Mouse (Mus musculus) hindbrain, embryonic 11.5 days (tissue): ENCODE results near the gene Gmpr. TPM values are rescaled to one million over a fixed set of nuclear protein-coding genes. Genes with fewer than 3 reads are reported as not detected.

Experiments
- ATAC-seq: fragments of 200-750 bp; cut with Nextera tagmentation; 2 replicates; pipeline ENCODE4 v1.8.0; 2017; ENCODE audit warnings: mild to moderate bottlenecking, moderate TSS enrichment, moderate library complexity; ENCODE audit not compliant: low FRiP score
- DNase-seq: peaks from one replicate; pipeline ENCODE4 v3.0.0-alpha.2; 2015; ENCODE audit warnings: low spot score
- H3K27ac ChIP-seq: fragments of 300-500 bp; sonication (generic); 2 replicates; pipeline ENCODE4 v1.5.1; 2014; ENCODE audit warnings: mild to moderate bottlenecking, low read depth, low read length
- H3K27me3 ChIP-seq: fragments of 300-500 bp; sonication (generic); 2 replicates; pipeline ENCODE4 v1.6.1; 2014; ENCODE audit warnings: mild to moderate bottlenecking, low read length, moderate library complexity, mixed read lengths; ENCODE audit not compliant: control insufficient read depth, insufficient read depth
- H3K36me3 ChIP-seq: fragments of 300-500 bp; sonication (generic); 2 replicates; pipeline ENCODE4 v1.6.1; 2014; ENCODE audit warnings: mild to moderate bottlenecking, low read length, moderate library complexity, mixed read lengths; ENCODE audit not compliant: control insufficient read depth, insufficient read depth
- H3K4me1 ChIP-seq: fragments of 300-500 bp; sonication (generic); replicated peaks from 2 replicates; pipeline ENCODE4 v1.6.1; 2014; ENCODE audit warnings: low read length, mixed read lengths; ENCODE audit not compliant: control insufficient read depth, insufficient read depth
- H3K4me2 ChIP-seq: fragments of 300-500 bp; sonication (generic); replicated peaks from 2 replicates; pipeline ENCODE4 v1.6.1; 2014; ENCODE audit warnings: mild to moderate bottlenecking, low read depth, low read length
- H3K4me3 ChIP-seq: fragments of 300-500 bp; sonication (generic); 2 replicates; pipeline ENCODE4 v1.5.1; 2014; ENCODE audit warnings: low read depth, low read length
- H3K9ac ChIP-seq: fragments of 300-500 bp; sonication (generic); 2 replicates; pipeline ENCODE4 v1.6.1; 2014; ENCODE audit warnings: low read depth, low read length
- H3K9me3 ChIP-seq: fragments of 300-500 bp; sonication (generic); 2 replicates; pipeline ENCODE4 v1.6.1; 2016; ENCODE audit warnings: low read length; ENCODE audit not compliant: control insufficient read depth
- WGBS: fragments of 180-500 bp; shearing (Covaris S2); extraction: QIAGEN DNeasy Blood & Tissue Kit; methylation state at CpG from one replicate; pipeline ENCODE4 v1.1.7; 2014; 5-methylcytosine and 5-hydroxymethylcytosine counted together
- polyA plus RNA-seq: library from polyadenylated mRNA; unstranded; fragments of >200 nt; fragmentation: Nextera tagmentation; extraction: Ambion mirVana; gene quantifications from 2 replicates; pipeline ENCODE4 v1.2.1, GENCODE M21; 2014

Gmpr gene
- polyA plus RNA-seq, 1 experiment from 2014 or later = 26.8 TPM

DNA sequence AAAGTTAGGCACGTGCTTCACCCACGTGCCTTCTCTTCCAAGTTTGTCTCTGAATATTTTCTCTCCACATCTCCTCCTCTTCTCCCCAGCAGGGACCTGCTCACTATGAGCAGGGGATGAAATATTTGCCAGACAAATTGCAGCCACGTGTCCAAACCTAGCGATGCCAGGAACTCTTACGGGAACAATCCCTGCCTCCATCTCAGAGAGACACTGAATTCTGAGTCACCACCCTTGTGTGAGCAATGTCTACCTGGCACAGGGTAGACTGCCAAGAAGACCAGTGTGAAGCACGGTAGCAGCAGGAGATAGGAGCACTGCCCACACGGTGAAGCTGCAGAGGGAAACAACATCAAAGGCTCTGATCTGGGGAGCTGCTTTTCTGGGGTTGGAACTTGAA is 62.7 kb downstream of the Gmpr start:
- H3K9ac ChIP-seq = no peak overlapping the region
- ATAC-seq = no peak
- H3K4me1 ChIP-seq = no peaks in the 10 kb centered on the region
- no peak overlapping the region for H3K4me3 ChIP-seq
- no peaks in the 10 kb centered on the region for H3K36me3 ChIP-seq
- 74% methylated on average over 7 of the region's 7 CpGs for WGBS
- DNase-seq = no peak
- H3K27ac ChIP-seq = no peak overlapping the region
- H3K4me2 ChIP-seq = no peak overlapping the region
- no peaks in the 10 kb centered on the region for H3K9me3 ChIP-seq
- H3K27me3 ChIP-seq = no peaks in the 10 kb centered on the region

DNA sequence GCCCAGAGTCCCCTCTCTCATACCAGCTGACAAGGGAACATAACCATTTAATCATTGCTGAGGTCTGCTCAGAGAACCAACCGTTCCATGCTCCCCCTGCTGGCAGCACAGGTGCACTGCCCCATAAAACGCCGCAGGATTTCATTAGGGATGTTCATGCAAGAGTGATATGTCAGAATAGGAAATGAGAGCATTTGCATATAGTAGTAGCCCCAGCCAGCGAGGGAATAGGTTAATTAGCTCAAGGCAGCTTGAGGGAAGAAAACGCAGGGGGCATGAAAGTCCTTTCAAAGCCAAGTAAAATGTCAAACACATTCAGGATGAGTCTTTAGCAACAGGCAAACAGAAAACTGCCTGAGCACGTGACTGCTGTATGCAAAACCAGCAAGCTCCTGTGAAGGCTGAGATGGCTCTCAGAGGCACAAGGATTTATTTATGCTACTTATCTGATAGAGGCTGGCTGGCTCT is 64.6 kb downstream of the Gmpr start:
- Histone ChIP-seq H3K4me2 (no peak overlapping the region), H3K4me3 (no peak overlapping the region)
- ATAC-seq = peak; percentile 43

DNA sequence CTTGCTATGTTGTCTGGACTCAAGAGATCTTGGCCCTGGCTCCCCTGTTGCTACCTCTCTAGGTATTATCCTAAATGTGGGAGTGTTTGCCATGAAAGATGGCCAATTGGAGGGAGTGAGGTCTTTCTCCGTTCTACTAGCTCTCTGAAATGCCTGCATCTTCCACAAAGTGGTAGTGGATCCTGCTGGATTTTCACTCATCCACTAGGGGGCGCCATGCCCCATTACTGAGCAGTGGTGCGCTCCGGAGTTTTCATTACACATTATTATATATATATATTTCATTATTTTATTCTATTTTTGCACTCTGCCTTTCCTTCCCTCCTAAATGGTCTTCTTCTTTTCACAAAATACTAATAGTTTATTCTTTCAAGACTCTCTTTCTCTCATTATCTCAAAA is 65.5 kb downstream of the Gmpr start:
- Histone ChIP-seq H3K36me3 (no peaks in the 10 kb centered on the region), H3K27me3 (no peaks in the 10 kb centered on the region), H3K4me1 (no peaks in the 10 kb centered on the region), H3K4me2 (no peak overlapping the region), H3K27ac (no peak overlapping the region), H3K4me3 (no peak overlapping the region), H3K9me3 (no peaks in the 10 kb centered on the region), H3K9ac (no peak overlapping the region)
- DNase-seq (peak; percentile 76), ATAC-seq (no peak)
- WGBS = 44% methylated on average over 4 of the region's 4 CpGs

More for the DNA sequence above, 64.6 kb downstream of the Gmpr start:
- H3K9ac ChIP-seq = no peak overlapping the region
- WGBS = 3% methylated on average over 6 of the region's 6 CpGs
- H3K4me1 ChIP-seq = no peaks in the 10 kb centered on the region
- DNase-seq = peak; percentile 92
- H3K27me3 ChIP-seq = no peaks in the 10 kb centered on the region
- H3K9me3 ChIP-seq = no peaks in the 10 kb centered on the region
- no peak overlapping the region for H3K27ac ChIP-seq
- no peaks in the 10 kb centered on the region for H3K36me3 ChIP-seq

DNA sequence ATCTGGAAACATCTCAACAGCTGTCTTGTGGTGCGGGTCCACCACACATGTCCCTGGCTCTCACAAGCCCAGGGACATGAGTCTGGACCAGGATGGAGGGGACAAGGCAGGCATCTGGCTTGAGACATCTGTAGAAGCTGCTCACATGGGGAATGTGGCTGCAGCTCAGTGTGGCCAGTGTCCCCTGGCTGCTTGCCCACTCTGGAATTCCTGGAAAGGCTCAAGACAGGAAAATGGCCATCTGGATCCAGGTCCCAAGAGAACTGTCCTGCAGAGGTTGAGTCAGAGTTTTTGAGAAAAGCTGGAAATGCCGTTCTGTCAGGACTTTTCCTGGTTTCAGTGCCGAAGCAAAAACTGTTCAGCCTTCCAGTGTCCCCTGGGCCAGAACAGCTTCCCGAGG is 68.9 kb downstream of the Gmpr start:
- DNase-seq (no peak), ATAC-seq (no peak)
- H3K4me3 ChIP-seq = no peak overlapping the region
- H3K27ac ChIP-seq = peak overlapping the region; percentile 47; the same call in 1 of the 2 replicates
- H3K27me3 ChIP-seq = no peaks in the 10 kb centered on the region
- no peaks in the 10 kb centered on the region for H3K36me3 ChIP-seq
- H3K9me3 ChIP-seq = no peaks in the 10 kb centered on the region
- 79% methylated on average over 4 of the region's 4 CpGs for WGBS
- no peak overlapping the region for H3K9ac ChIP-seq
- H3K4me2 ChIP-seq = no peak overlapping the region
- no peaks in the 10 kb centered on the region for H3K4me1 ChIP-seq

DNA sequence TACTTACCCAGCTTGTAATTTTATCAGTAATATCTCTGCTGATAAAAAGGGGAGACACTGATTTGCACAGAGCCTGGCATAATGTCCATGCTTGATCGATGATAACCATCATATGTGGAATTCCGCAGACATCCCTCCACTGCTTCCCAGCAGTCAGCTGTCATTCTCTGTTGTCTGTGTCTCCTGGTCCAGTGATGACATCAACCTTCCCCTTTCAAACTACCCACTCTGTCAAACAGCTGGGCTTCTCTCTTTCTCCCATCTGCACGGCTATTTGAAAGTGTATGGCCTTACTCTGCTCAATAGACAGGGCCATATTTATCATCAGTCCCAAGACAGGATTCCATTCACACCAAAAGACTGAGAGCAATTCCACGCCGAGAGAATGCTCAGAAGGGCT is 70.1 kb downstream of the Gmpr start:
- H3K4me2 ChIP-seq = no peak overlapping the region
- H3K9me3 ChIP-seq = no peaks in the 10 kb centered on the region
- no peaks in the 10 kb centered on the region for H3K27me3 ChIP-seq
- H3K9ac ChIP-seq = no peak overlapping the region
- ATAC-seq = 0 out of 2 replicates have a peak, but pooled peaks have one; percentile 40
- 0 out of 2 replicates have a peak overlapping the region, but pooled peaks have one; percentile 10 for H3K27ac ChIP-seq
- no peak overlapping the region for H3K4me3 ChIP-seq
- DNase-seq = no peak
- 38% methylated on average over 5 of the region's 5 CpGs for WGBS
- no peaks in the 10 kb centered on the region for H3K36me3 ChIP-seq
- no peaks in the 10 kb centered on the region for H3K4me1 ChIP-seq

DNA sequence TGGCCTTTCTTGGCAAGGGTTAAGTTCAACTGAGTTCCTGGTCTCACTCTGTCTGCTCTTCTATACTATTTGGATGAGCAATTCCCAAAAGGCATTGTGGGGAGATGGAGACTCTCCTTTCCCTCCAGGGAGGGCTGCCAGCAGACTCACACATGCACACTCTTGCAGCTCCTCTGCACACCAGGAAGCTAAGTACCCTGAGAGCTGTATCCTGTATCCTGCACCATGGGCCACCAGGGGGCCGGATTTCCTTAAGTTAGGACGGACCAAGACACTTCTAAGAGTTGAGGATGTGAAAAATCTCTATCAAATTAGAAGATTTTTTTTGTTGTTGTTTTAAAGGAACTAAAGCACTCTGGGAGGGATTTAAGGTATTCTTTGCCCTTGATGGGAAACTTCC is 70.5 kb downstream of the Gmpr start:
- H3K9ac ChIP-seq = no peak overlapping the region
- H3K9me3 ChIP-seq = no peaks in the 10 kb centered on the region
- DNase-seq (peak; percentile 52), ATAC-seq (0 out of 2 replicates have a peak, but pooled peaks have one; percentile 17)
- WGBS = 49% methylated on average over 2 of the region's 2 CpGs
- no peaks in the 10 kb centered on the region for H3K36me3 ChIP-seq
- H3K4me3 ChIP-seq = no peak overlapping the region
- H3K27ac ChIP-seq = 0 out of 2 replicates have a peak overlapping the region, but pooled peaks have one; percentile 10
- no peaks in the 10 kb centered on the region for H3K27me3 ChIP-seq
- no peak overlapping the region for H3K4me2 ChIP-seq
- H3K4me1 ChIP-seq = no peaks in the 10 kb centered on the region

DNA sequence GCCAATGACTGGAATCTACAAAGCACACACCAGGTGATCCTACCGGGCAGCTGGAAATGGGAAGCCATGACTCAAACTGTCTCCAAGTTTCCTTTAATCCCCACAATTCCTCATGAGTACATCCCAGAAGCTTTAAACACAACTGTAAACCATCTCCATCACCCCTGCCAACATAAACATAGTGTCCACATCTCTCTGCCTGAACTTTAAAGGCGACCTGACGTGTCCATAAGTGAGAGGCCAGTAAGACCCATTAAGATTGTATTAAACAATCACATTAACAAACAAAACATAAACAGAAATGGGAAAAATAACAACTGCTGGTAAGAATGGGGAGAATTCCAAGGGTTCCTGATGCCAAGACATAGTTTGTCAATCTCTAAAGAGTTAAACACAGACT is 72.5 kb downstream of the Gmpr start:
- Histone ChIP-seq H3K27me3 (no peaks in the 10 kb centered on the region), H3K4me1 (no peaks in the 10 kb centered on the region), H3K36me3 (no peaks in the 10 kb centered on the region), H3K4me2 (no peak overlapping the region), H3K9ac (no peak overlapping the region), H3K9me3 (no peaks in the 10 kb centered on the region), H3K27ac (no peak overlapping the region), H3K4me3 (no peak overlapping the region)
- ATAC-seq (no peak), DNase-seq (no peak)
- 83% methylated on average over 3 of the region's 3 CpGs for WGBS

DNA sequence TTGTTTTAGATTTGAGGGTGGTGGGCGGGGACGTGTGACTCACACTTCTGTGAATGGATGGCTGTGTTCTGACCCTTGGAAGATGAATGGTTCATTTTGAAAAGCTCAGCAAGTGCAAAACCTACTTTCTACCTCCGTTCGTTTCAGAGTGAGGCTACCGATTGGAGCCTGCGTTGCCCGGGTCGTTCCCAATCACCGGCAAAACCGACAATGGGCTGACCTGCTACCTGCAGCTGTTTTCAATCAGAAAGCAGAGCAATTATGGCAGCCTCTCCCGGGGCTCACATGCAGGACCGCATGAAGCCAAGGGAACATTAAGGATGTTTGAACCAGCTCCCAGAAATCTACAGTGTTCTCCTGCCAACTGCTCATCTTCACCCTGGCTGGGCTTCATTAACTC is 75.0 kb downstream of the Gmpr start:
- Histone ChIP-seq H3K4me3 (no peak overlapping the region), H3K27me3 (no peaks in the 10 kb centered on the region), H3K27ac (no peak overlapping the region), H3K9ac (no peak overlapping the region), H3K36me3 (no peaks in the 10 kb centered on the region), H3K4me1 (no peaks in the 10 kb centered on the region), H3K4me2 (no peak overlapping the region), H3K9me3 (no peaks in the 10 kb centered on the region)
- DNase-seq = no peak
- ATAC-seq = no peak
- WGBS = 75% methylated on average over 12 of the region's 12 CpGs

DNA sequence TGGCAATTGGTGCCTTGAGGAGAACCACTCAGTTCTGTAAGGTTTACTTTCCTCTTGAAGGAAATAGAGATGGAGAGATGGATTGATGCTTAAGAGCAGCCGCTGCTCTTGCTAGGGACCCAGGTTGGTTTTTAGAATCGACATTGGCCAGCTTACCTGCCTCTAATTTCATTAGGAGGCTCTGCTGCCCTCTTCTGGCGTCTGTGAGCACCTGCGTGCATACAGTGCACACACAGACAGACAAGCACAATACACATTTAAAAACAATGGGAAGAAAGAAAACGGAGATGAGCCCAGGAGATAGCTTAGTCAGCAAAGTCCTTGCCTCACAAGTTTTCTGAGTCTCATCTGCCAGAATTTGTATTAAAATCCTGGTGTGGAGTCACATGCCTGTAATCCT is 75.8 kb downstream of the Gmpr start:
- no peak overlapping the region for H3K27ac ChIP-seq
- no peak for ATAC-seq
- H3K27me3 ChIP-seq = no peaks in the 10 kb centered on the region
- H3K4me2 ChIP-seq = no peak overlapping the region
- WGBS = 88% methylated on average over 5 of the region's 5 CpGs
- H3K4me3 ChIP-seq = no peak overlapping the region
- H3K4me1 ChIP-seq = no peaks in the 10 kb centered on the region
- H3K9me3 ChIP-seq = no peaks in the 10 kb centered on the region
- no peaks in the 10 kb centered on the region for H3K36me3 ChIP-seq
- H3K9ac ChIP-seq = no peak overlapping the region
- no peak for DNase-seq
